Mouse (Mus musculus): Measurements from ENCODE around the gene Gfod1. TPM values are rescaled to one million over a fixed set of nuclear protein-coding genes. Genes with fewer than 3 reads are reported as not detected.

The Gfod1 gene
- polyA plus RNA-seq, 1 experiment = 6.5 TPM

GRCm38 (mm10) chr13:43271481-43271880 lies 32.5 kb downstream of the Gfod1 start:
- no peaks in the 10 kb centered on the region for H3K27me3 ChIP-seq (ENCODE audit: control insufficient read depth, insufficient read depth, insufficient read length)
- H3K4me2 ChIP-seq (ENCODE audit: low read depth) = no peak overlapping the region
- peaks cover 72% of the 10 kb centered on the region for H3K79me2 ChIP-seq (ENCODE audit: control insufficient read depth, insufficient read depth)
- no peaks in the 10 kb centered on the region for H3K36me3 ChIP-seq (ENCODE audit: control insufficient read depth, insufficient read depth)
- H3K4me3 ChIP-seq = no peak overlapping the region
- no peak overlapping the region for H3ac ChIP-seq (ENCODE audit: control insufficient read depth, insufficient read length)
- no peak for TF ChIP-seq E2F4 (IDR thresholded peaks at IDR 0.05; ENCODE audit: insufficient read depth)
- TF ChIP-seq MAX (IDR thresholded peaks at IDR 0.05; ENCODE audit: low read depth) = no peak
- TF ChIP-seq REST (IDR thresholded peaks at IDR 0.05; ENCODE audit: insufficient read depth, insufficient read length) = no peak
- TF ChIP-seq TCF3 (IDR thresholded peaks at IDR 0.05; ENCODE audit: insufficient read length, low read depth) = no peak
- TF ChIP-seq SRF (IDR thresholded peaks at IDR 0.05; ENCODE audit: control insufficient read depth, insufficient read length, low read depth) = no peak
- no peak for TF ChIP-seq MYOD1 (IDR thresholded peaks at IDR 0.05; ENCODE audit: control insufficient read depth in 1 of 3, insufficient read length in 2 of 3, low read depth in 2 of 3)

- no peak overlapping the region for H3K4me2 ChIP-seq (ENCODE audit: low read depth)
- no peaks in the 10 kb centered on the region for H3K36me3 ChIP-seq (ENCODE audit: control insufficient read depth, insufficient read depth)
- no peak overlapping the region for H3K4me3 ChIP-seq
- no peak overlapping the region for H3ac ChIP-seq (ENCODE audit: control insufficient read depth, insufficient read length)
- H3K27me3 ChIP-seq (ENCODE audit: control insufficient read depth, insufficient read depth, insufficient read length) = no peaks in the 10 kb centered on the region
- TF ChIP-seq MYOG (IDR thresholded peaks at IDR 0.05; ENCODE audit: control insufficient read depth in 1 of 3, insufficient read depth in 1 of 3, insufficient read length in 2 of 3, low read depth in 2 of 3) = no peak
- no peak for TF ChIP-seq POLR2A (IDR thresholded peaks at IDR 0.05; ENCODE audit: insufficient read length, low read depth)
- no peak for TF ChIP-seq TCF3 (IDR thresholded peaks at IDR 0.05; ENCODE audit: insufficient read length, low read depth)
- no peak for TF ChIP-seq TCF12 (IDR thresholded peaks at IDR 0.05; ENCODE audit: insufficient read depth, poor library complexity, severe bottlenecking)
- no peak for TF ChIP-seq E2F4 (IDR thresholded peaks at IDR 0.05; ENCODE audit: insufficient read depth)
- no peak for TF ChIP-seq USF1 (IDR thresholded peaks at IDR 0.05; ENCODE audit: low read depth)
- TF ChIP-seq SRF (IDR thresholded peaks at IDR 0.05; ENCODE audit: control insufficient read depth, insufficient read length, low read depth) = no peak
- TF ChIP-seq MAX (IDR thresholded peaks at IDR 0.05; ENCODE audit: low read depth) = no peak
- no peak for TF ChIP-seq MYOD1 (IDR thresholded peaks at IDR 0.05; ENCODE audit: control insufficient read depth in 1 of 3, insufficient read length in 2 of 3, low read depth in 2 of 3)
- peaks cover 61% of the 10 kb centered on the region for H3K79me2 ChIP-seq (ENCODE audit: control insufficient read depth, insufficient read depth)
Measured at GRCm38 (mm10) chr13:43270220-43270597, 33.8 kb downstream of the Gfod1 start.

- H3K4me3 ChIP-seq = no peak overlapping the region
Measured at GRCm38 (mm10) chr13:43269460-43270219, 34.3 kb downstream of the Gfod1 start.

GRCm38 (mm10) chr13:43268539-43269327 lies 35.2 kb downstream of the Gfod1 start:
- Histone ChIP-seq H3K4me2 (ENCODE audit: low read depth) (peak overlapping the region; percentile 67), H3ac (ENCODE audit: control insufficient read depth, insufficient read length) (no peak overlapping the region), H3K27me3 (ENCODE audit: control insufficient read depth, insufficient read depth, insufficient read length) (no peaks in the 10 kb centered on the region), H3K4me3 (no peak overlapping the region), H3K36me3 (ENCODE audit: control insufficient read depth, insufficient read depth) (no peaks in the 10 kb centered on the region), H3K79me2 (ENCODE audit: control insufficient read depth, insufficient read depth) (peaks cover 61% of the 10 kb centered on the region)
- TF ChIP-seq MYOD1 (IDR thresholded peaks at IDR 0.05; ENCODE audit: control insufficient read depth in 1 of 3, insufficient read length in 2 of 3, low read depth in 2 of 3) (peak; percentile 18 to 90 (median 80)), MYOG (IDR thresholded peaks at IDR 0.05; ENCODE audit: control insufficient read depth in 1 of 3, insufficient read depth in 1 of 3, insufficient read length in 2 of 3, low read depth in 2 of 3) (peak; percentile 14 to 90 (median 37)), TCF12 (IDR thresholded peaks at IDR 0.05; ENCODE audit: insufficient read depth, poor library complexity, severe bottlenecking) (peak; percentile 36), MAX (IDR thresholded peaks at IDR 0.05; ENCODE audit: low read depth) (no peak), USF1 (IDR thresholded peaks at IDR 0.05; ENCODE audit: low read depth) (no peak), SRF (IDR thresholded peaks at IDR 0.05; ENCODE audit: control insufficient read depth, insufficient read length, low read depth) (no peak)

More at GRCm38 (mm10) chr13:43269460-43270219, 34.3 kb downstream of the Gfod1 start:
- no peaks in the 10 kb centered on the region for H3K27me3 ChIP-seq (ENCODE audit: control insufficient read depth, insufficient read depth, insufficient read length)
- H3K36me3 ChIP-seq (ENCODE audit: control insufficient read depth, insufficient read depth) = no peaks in the 10 kb centered on the region
- H3ac ChIP-seq (ENCODE audit: control insufficient read depth, insufficient read length) = no peak overlapping the region
- H3K79me2 ChIP-seq (ENCODE audit: control insufficient read depth, insufficient read depth) = peaks cover 61% of the 10 kb centered on the region
- peak overlapping the region; percentile 67 for H3K4me2 ChIP-seq (ENCODE audit: low read depth)
- TF ChIP-seq REST (IDR thresholded peaks at IDR 0.05; ENCODE audit: insufficient read depth, insufficient read length) (no peak), POLR2AphosphoS2 (IDR thresholded peaks at IDR 0.05; ENCODE audit: insufficient read length, low read depth) (no peak), CEBPB (IDR thresholded peaks at IDR 0.05; ENCODE audit: insufficient read depth, poor library complexity, severe bottlenecking) (no peak), SRF (IDR thresholded peaks at IDR 0.05; ENCODE audit: control insufficient read depth, insufficient read length, low read depth) (no peak), TCF3 (IDR thresholded peaks at IDR 0.05; ENCODE audit: insufficient read length, low read depth) (no peak), E2F4 (IDR thresholded peaks at IDR 0.05; ENCODE audit: insufficient read depth) (no peak), MYOD1 (IDR thresholded peaks at IDR 0.05; ENCODE audit: control insufficient read depth in 1 of 3, insufficient read length in 2 of 3, low read depth in 2 of 3) (no peak)

- peaks cover 53% of the 10 kb centered on the region for H3K79me2 ChIP-seq (ENCODE audit: control insufficient read depth, insufficient read depth)
- TF ChIP-seq TCF12 (IDR thresholded peaks at IDR 0.05; ENCODE audit: insufficient read depth, poor library complexity, severe bottlenecking) (no peak), MYOD1 (IDR thresholded peaks at IDR 0.05; ENCODE audit: control insufficient read depth in 1 of 3, insufficient read length in 2 of 3, low read depth in 2 of 3) (no peak), REST (IDR thresholded peaks at IDR 0.05; ENCODE audit: insufficient read depth, insufficient read length) (no peak), POLR2A (IDR thresholded peaks at IDR 0.05; ENCODE audit: insufficient read length, low read depth) (no peak), USF1 (IDR thresholded peaks at IDR 0.05; ENCODE audit: low read depth) (no peak), E2F4 (IDR thresholded peaks at IDR 0.05; ENCODE audit: insufficient read depth) (no peak), MAX (IDR thresholded peaks at IDR 0.05; ENCODE audit: low read depth) (no peak), MYOG (IDR thresholded peaks at IDR 0.05; ENCODE audit: control insufficient read depth in 1 of 3, insufficient read depth in 1 of 3, insufficient read length in 2 of 3, low read depth in 2 of 3) (no peak), CEBPB (IDR thresholded peaks at IDR 0.05; ENCODE audit: insufficient read depth, poor library complexity, severe bottlenecking) (no peak), TCF3 (IDR thresholded peaks at IDR 0.05; ENCODE audit: insufficient read length, low read depth) (no peak), SRF (IDR thresholded peaks at IDR 0.05; ENCODE audit: control insufficient read depth, insufficient read length, low read depth) (no peak), POLR2AphosphoS2 (IDR thresholded peaks at IDR 0.05; ENCODE audit: insufficient read length, low read depth) (no peak)
- H3ac ChIP-seq (ENCODE audit: control insufficient read depth, insufficient read length) = no peak overlapping the region
Measured at GRCm38 (mm10) chr13:43267902-43268301, 36.1 kb downstream of the Gfod1 start.

More at GRCm38 (mm10) chr13:43267902-43268301, 36.1 kb downstream of the Gfod1 start:
- no peak overlapping the region for H3K4me3 ChIP-seq
- H3K36me3 ChIP-seq (ENCODE audit: control insufficient read depth, insufficient read depth) = no peaks in the 10 kb centered on the region
- H3K27me3 ChIP-seq (ENCODE audit: control insufficient read depth, insufficient read depth, insufficient read length) = no peaks in the 10 kb centered on the region
- no peak overlapping the region for H3K4me2 ChIP-seq (ENCODE audit: low read depth)

Measured in myocyte (in vitro differentiated cells).